Mouse (Mus musculus) thymus, adult 18-20 months (tissue): ENCODE results near the gene Kcnmb1.

Experiments used
- DNase-seq, 2 experiments: peaks; one replicate each; pipeline ENCODE4 v3.0.0; 2022; ENCODE audit warnings: mixed read lengths in 2 of 2

The Kcnmb1 gene

DNA sequence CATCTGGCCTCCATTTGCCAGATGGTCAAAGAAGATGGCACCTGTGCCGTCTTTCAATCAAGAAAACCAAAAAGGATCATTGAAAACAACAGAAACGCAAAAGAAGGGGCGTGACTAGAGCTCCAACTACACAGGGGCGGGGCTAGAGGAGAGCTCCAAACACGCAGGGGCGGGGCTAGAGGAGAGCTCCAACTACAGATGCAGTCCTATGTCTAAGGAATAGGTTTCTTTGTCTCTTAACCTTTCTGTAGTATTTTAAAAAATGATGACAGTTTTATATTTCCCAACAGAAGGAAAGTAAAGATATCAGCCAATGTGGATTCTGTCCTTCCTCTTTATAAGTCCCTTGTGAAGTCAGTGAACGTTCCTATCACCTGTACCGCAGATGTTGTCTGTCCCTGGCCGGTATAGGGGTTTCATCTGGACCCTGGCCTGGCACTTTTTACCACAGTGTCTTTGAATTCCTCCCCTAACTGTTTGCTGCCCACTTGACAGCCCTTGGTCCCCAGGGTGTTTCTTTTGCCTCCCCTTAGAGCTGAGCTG, 18.0 kb upstream of the Kcnmb1 start:
- no peak for DNase-seq

DNA sequence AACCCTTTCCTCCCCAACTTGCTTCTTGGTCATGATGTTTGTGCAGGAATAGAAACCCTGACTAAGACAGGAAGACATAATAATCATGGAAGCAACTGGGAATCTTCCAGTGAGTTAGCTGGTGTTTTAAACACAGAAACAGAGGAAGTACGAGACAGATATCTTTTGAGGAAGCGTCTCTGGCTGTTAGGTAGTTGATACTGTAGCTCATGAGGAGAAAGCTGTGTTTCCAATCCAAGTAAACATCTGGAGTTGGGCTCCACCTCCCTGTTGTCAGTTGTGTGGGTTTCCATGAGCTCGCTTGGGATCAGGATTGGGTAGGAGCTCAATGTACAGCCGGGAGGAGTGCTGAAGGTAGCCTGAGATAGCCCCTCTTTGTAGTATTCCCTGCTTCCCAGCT, 16.3 kb upstream of the Kcnmb1 start:
- DNase-seq = no peak

DNA sequence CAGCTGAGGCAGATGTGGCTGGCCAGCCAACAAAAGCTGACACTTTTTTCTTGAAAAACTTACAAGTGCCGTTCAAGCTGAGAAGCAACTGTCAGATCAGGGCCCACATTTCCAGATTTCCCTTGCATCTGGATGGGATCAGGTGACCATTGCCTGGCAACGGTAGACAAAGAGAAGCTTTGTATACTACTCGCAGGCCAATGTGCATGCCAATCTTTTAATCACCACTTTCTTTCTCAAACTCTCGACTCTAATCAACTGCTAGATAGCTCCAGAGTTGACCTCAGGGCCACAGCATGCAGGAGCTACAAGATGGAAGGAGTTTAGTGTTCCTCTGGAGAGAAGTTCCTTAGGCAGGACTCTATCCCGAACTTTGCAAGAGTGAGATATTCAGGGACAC, 11.7 kb upstream of the Kcnmb1 start:
- DNase-seq = no peak

DNA sequence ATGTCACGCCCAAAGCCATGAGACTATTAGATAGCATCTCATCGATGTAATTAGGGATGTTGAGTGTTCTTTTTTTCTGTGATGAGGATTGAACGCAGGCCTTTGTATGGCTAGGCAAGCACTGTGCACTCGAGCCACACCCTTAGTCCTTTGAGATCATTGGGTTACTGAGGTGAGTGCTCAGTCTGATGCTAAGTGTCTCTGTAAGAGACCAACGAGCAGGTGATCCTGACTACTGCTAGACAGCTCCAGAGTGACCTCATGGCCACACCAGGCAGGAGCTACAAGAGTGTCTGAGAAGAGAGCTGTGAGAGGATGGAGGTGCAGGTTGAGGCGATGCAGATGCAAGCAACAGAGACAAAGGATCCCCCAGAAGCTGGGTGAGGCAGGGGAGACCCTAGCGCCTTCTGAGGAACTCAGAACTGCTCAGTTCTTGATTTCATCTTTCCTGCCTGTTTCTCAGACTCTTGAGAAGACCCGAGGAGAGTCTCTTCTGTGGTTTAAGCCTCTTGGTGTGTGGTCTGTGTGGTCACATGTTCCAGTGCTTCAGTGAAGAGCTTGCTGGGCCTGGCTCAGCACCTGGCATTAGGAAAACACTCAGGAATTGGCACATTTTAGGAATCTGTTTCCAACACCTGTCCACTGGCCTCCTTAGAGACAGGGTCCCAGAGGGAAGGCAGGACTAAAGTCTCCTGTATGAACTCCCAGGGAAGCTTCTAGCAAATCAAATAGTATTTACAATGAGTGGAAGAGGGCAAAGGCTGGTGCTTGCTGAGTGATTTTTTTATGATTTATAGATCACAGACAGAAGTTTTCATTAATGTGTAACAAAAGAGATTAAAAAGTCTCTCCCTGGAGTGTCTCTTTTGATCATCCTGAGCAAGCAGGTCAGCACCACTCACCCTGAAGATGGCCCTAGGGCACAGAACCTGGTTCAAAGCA, 10.9 kb upstream of the Kcnmb1 start:
- DNase-seq = no peak

DNA sequence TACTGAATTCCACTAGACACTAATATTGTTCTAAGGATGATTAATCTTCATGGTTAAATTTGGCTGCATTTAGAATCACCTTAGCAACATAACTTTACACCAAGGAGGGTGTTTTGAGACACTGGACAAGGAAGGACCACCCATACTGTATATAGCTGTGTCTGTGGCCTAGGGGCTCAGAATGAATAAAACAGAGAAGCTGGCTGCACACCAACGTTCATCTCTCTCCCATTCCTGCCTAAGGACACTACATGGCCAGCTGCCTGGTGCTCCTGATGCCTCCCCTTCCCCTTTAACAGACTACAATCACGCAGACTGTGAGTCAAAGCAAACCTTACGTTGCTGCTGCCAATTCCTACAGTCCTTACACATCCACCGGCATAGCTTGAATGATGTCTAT, 6.8 kb upstream of the Kcnmb1 start:
- DNase-seq = no peak

DNA sequence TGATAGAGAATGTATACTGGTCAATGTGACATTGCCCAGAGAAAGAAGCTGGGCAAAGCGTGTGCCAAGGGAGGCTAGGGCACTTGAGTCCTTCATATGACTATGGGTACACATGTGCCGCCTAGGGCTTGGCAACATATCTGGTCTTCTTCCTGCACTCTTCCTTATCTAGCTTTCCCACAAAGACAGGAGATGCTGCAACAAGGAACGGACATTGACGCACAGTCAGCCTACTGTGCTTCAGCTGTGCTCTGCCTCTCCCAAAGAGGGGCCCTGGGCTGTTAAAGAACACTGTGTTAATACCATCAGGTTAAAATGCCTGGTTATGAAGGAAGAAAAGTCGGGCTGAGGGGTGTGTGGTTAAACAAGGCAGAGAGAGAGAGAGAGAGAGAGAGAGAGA, 6.2 kb upstream of the Kcnmb1 start:
- no peak for DNase-seq

DNA sequence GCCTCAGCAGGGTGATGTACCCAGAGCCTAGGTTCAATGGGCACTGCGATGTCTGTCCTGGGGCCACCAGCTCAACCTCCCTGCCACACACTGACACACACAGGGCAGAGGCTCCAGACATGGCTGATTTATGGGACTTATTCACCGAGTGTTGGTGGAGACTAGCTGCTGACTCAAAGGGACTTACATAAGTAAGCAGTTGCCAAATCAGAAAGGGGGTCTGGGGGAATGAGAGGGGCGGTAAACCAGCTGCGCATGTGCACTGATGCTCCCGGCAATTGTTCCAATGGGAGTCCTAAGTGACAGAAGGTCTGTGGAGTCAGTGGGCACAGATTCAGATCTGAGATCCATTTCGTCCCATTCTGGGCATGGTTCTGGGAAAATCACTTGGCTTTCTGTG, 5.2 kb upstream of the Kcnmb1 start:
- DNase-seq = no peak

DNA sequence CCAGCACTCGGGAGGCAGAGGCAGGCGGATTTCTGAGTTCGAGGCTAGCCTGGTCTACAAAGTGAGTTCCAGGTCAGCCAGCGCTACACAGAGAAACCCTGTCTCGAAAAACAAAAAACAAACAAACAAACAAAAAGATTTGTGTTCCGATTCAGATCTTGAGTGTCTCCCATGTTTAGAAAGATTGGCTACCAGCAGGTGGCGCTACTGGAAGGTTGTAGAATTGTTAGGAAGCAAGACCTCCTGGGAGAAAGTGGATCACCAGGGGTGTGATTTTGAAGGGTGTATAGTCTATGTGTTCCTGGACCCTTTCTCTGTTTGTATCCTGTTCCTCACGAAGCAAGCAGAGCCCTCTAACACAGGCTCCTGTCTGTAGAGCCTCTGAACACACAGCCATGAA, 4.1 kb upstream of the Kcnmb1 start:
- DNase-seq = no peak

DNA sequence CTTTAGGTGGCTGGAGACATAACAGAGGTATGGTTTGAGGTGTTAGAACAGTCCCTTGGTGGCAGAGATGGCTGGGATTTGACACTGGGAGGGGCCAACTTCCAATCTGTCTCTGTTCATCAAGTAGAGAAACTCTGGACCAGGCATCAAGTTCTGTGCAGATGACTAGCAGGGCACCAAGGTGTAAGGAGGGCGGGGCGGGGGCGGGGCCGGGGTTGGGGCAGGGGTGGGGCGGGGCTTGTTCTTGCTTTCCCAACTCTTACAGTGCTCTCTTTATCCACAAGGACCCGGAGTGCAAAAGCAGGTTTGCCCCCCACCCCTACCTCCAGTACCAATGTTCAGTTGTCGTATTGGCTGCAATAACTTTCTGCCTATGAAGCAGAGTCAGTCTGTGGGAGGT, 635 bp upstream of the Kcnmb1 start:
- no peak for DNase-seq

DNA sequence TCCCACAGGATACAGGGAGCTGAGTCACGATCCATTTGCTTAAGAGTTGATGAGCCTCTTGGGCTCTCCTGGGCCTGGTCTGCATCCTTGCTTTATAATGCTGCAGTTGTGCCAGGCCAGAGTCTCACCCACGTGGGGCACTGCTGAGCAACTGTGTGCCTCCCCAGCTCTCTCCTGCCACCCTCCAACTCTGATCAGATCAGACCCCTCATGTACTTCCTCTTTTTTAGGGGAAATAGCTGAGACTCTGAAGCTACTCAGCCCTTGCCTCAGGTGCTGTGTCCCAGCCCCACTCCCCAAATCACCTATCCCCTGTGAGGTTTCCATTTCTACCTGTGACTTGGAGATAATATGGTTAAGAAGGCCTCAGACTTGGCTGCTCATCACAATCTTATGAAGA, 2.6 kb downstream of the Kcnmb1 start:
- DNase-seq = no peak

DNA sequence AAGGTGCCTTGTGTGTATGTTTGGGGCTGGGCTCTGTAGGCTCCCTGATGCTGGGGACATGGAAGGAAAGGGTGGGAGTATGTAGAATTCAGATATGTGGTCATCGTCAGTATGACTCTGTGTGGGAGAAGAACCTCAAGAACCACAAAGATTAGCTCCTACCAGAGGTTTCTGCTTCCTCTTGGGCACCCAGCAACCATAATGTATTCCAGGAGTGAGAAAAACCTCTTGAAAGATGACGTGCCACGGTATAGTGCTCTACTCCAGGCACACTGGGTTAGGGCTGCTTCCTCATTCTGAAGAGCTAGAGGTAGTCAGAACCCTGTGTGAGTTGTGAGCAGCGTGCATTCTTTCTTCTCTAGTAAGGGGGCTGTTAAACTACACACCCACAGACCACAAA, 4.9 kb downstream of the Kcnmb1 start:
- DNase-seq = no peak

DNA sequence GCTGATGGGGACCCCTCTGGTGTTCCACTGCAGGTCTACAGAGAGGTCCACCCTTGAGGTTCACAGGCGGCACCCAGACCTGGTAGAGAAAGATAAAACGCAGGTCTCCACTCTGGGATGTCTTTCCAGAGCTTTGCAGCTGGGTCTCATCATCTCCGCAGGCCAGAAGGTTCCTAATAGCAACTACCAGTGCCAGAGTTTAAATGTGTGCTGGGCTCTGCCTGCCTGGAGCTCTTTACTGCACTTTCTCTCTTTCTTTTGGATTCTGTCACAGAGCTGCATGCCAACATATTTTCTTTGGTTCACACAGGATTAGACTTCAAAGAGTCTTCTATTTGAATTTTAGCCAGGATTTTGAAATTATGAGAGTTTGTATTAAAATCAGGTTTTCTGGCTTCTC, 6.4 kb downstream of the Kcnmb1 start:
- no peak for DNase-seq

DNA sequence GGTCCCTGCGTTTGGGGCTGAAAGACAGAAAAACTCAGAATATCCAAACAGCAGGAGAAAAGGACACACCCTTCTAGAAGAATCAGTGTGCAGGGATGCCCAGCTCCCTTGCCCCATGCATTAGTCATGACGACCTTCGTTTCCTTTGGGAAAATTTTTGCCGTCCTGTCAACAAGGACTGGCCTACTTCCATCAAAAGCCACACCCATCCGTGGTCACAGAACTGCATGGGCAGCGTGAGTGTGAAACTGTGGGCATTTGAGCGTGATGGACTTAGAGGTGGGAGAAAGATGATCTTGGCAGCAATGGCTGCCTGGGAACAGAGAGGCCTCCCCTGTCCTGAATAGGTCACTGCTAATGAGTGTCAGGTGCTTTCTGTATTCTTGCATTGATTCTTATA, 9.3 kb downstream of the Kcnmb1 start:
- no peak for DNase-seq

DNA sequence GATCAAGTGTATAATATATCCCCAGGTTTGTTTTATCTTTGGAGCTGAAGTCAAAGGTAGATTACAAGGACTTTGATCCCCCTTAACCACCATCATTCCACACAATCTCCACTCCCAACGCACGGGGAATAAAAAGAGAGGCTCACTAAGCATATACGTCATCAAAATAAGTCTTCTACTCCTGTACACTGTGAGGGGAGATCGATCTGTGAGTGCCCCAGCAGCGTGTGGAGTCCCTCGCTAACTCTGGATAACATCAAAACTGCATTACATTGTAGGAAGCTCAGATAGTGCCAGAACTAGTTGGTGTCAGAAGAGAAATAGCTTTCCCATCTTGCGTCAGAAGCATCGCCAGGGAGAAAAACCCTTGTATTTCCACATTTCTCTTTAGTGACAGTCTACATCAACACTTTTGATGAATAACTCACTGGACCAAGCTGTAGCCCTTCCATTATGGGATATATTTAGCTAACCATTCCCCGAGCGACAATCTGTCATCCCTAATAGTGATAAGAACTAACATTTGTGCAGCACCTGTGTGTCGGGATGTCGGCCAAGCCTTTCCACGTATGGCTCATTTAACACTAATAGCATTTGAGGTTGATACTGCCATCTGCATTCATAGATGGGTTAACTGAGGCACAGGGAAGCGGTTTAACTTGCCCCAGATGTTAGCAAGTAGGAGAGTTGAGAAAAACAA, 11.7 kb downstream of the Kcnmb1 start:
- no peak for DNase-seq

DNA sequence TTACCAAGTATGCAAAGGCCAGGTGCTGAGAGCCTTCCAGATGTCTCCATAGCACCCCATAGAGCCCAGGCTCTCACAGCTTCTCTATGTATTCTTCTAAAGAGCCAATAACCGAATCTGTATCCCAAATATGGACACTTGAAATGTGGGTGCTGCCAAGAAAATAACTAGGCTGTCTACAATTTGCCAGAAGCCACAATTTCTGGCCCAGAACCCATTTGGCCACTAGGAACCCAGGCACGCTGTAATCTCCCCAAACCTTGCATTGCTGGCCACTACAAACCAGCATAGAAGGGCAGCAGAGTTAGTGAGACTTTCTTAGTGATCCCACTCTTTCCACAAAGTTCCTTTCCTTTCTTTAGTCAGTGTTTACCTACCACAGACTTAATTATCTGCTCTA, 12.3 kb downstream of the Kcnmb1 start:
- DNase-seq = no peak

DNA sequence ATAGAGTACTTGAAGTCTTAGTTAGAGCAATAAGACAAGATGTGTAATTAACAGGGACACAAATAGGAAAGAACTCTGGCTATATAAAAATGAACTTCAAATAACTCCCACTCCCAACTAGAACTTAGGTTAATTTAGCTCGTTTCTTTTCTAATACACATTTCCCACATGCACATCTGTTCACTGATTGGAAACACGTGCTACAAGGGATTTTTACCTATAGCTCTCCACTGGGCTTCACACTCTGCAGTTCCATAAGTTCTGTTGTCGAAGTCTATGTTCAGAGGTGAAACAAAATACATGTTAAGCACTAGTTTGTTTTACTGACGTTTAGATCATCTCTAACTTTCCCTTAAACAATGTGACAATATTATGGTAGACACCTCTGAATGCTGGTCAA, 17.3 kb downstream of the Kcnmb1 start:
- DNase-seq = no peak

DNA sequence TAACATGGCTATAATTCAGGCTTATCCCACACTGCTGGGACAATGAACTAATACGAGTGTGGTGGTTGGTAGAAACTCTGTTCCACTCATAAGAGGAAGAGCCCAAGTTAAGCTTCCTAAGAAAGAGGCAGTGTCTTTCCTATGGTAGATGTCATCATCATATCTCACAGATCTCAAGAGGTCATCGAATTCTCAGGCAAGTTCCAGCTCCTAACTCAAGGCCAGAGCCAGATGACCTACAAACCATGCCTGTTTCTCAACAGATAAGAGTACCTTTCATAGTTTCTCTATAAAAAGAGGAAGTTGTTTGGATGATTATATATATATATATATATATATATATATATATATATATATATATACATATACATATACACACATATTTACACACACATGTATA, 23.7 kb downstream of the Kcnmb1 start:
- no peak for DNase-seq

DNA sequence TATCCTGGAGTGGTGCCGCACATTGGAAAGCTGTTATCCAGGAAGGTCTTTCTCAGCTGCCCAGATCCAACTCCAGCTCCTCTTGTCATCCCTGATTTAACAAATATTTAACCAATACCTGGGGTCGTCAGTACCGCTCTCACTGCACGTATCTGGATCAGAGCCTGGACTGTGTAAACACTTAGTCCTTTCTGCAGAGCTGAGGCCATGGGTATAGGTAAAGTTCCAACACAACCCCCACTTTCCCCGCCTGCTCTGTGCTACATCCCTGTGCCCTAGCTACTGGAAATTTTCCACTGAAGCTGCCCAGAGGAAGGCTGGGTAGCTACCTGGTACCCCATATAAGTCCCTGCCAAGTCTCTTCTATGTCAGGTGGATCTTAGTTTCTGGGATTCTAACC, 27.2 kb downstream of the Kcnmb1 start:
- no peak for DNase-seq

DNA sequence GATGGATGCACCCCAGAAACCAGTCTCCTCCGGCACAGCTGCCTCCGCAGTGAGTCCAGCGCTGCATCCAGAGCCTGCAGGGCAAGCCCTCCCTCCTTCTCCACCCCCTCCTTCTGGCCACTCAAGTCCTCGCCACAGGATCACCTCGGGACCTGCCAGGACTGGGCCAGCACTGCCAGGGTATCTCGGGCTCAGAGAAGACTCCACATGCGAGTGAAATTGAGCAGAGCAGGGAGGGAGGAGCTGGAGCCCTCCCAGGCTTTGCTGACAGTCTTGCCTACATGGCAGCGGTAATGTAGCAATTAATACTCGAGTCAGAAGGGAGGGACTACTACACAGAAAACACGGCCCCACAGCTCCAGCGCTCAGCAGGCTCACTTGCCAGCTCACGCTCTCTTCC, 30.1 kb downstream of the Kcnmb1 start, which contains the start of gene Kcnip1:
TSS of gene Kcnip1 (minus strand) at position 215 of the 400 bp plus-strand sequence.
- no peak for DNase-seq

DNA sequence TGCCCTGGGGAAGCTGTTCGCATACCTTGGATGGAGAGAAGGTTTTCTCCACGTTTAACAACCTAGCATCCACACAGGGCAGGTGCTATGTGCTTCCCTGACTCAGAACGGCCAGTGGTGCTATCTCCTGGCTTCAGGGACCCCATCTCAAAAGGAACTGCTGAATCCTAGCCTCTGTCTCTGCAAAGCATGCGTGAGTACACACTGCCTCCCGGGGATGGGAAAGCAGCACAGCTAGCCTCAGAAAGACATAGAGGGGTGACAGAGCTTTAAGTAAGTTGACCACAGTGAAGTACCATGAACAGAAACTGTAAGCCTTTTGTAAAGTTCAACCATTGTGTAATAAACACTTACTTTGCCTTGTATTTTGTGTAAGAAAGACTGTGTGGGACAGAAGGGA, 30.7 kb downstream of the Kcnmb1 start:
- no peak for DNase-seq

DNA sequence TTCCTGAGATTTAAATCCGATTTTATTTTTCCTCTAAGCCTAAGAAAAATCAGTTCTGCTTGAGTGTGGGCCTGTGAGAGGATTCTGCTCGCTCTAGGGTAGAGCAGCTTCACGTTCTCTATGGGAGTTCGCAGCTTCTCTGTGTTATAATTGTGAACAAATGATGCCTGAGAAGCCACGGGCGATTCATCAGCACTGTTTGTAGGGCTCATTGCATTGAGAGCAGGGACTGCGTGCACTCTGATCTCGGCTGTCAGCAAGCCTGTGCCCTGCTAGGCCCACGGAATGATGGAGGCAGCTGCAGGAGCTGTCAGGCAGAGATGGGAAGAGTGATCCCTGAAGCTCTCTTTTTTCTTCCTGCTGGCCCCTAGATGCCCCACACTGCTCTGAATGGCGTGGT, 35.4 kb downstream of the Kcnmb1 start:
- DNase-seq = no peak

DNA sequence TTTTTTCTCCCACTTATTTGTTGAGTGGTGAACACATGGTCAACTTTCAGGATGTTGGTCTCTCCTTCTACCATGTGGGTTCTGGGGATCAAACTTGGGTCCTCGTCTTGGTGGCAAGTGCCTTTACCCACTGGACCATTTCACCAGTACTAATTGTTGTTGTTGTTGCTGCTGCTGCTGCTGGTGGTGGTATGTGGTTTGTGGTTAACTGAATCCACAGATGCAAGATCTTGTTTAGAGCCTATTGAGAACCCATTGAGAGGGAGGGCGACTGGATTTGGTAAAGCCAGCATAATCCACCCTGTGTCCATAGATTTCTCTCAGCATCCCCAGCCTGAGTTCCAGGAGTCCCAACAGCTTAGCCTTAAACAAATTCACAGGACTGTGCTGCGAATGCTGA, 37.6 kb downstream of the Kcnmb1 start:
- no peak for DNase-seq

DNA sequence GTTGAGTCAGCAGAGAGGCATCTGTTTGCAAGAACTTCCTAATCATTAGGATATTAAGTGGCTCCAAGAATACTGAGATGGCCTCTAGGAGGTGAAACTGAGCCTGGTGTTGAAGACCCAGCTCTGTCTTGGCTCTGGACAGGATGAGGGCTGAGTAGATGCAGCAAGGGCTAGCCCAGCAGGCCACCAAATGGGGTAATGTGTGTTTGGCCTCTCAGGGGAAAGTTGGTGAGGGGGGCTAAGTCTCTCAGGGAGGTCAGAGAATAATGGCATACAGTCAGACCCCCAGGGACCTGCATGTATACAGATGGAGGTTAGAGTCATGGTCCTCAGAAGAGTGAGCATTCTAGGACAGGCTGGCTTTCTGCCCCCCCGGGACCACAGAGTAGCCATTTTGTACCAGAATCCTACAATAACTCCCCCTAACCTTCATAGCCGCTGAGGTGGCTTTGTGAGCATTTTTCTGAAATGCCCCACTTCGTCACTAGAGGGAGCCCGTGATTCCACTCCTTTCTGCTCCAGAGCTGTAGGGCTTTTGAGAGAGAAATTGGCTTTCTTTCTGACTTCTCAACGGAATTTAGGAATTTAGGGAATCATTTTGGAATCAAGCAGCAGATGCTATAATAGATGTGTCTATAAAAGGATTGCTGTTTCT, 39.3 kb downstream of the Kcnmb1 start:
- DNase-seq = peak; percentile 34 to 53

DNA sequence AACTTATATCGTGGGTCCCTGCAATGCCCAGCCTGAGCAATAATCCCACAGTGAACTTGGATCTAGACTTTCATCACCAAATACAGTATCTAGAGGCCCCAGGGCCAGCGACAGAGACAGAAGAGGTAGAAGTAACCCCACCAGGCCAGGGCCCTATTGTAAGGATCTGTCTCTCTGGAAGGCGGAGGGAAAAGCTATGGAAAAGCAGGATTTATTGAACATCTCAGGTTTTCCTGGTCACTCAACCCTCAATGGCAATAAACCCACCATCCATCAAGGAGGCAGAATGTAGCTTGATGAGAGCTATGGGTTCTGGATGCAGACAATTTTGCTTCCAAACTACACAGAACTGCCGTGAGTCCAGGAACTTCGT, 39.8 kb downstream of the Kcnmb1 start:
- DNase-seq = no peak
